Mouse (Mus musculus) regulatory T cell (primary cell): ENCODE measurements around the gene Sel1l3.

ENCODE experiments used
- in situ Hi-C: fragments of 300-600 bp; cut with MboI, MseI; formaldehyde crosslinking; loops from one replicate; pipeline ENCODE4 v1.15.1; 2025; ENCODE audit warnings: high pct_unique_total_duplicates

The Sel1l3 gene

GRCm38 (mm10) chr5:53213711-53214352 lies at the start of gene Sel1l3:
Gene Sel1l3, minus strand, starts transcription at chr5:53213927.
- in situ Hi-C loops: no loop called here

GRCm38 (mm10) chr5:53261999-53262398 lies 48.3 kb upstream of the Sel1l3 start:
- in situ Hi-C loops: no loop called here

GRCm38 (mm10) chr5:53259894-53260293 lies 46.2 kb upstream of the Sel1l3 start:
- in situ Hi-C loops: no loop called here

GRCm38 (mm10) chr5:53258038-53258786 lies 44.5 kb upstream of the Sel1l3 start:
- in situ Hi-C loops: no loop called here

- in situ Hi-C loops: no loop called here
These were observed 41.1 kb upstream of the Sel1l3 start for GRCm38 (mm10) chr5:53254821-53255220.

GRCm38 (mm10) chr5:53254154-53254553 lies 40.4 kb upstream of the Sel1l3 start:
- in situ Hi-C loops: no loop called here

GRCm38 (mm10) chr5:53249431-53250061 lies 35.8 kb upstream of the Sel1l3 start:
- in situ Hi-C loops: no loop called here

GRCm38 (mm10) chr5:53248499-53248898 lies 34.8 kb upstream of the Sel1l3 start:
- in situ Hi-C loops: no loop called here

- in situ Hi-C loops: loop anchor here (5.0 kb wide), 1 partner anchor 82 kb away; no protein-coding TSS in a partner anchor
These were observed 30.2 kb upstream of the Sel1l3 start for GRCm38 (mm10) chr5:53243933-53244332.

GRCm38 (mm10) chr5:53242865-53243499 lies 29.3 kb upstream of the Sel1l3 start:
- in situ Hi-C loops: loop anchor here (5.0 kb wide), 1 partner anchor 81 kb away; no protein-coding TSS in a partner anchor

GRCm38 (mm10) chr5:53241963-53242362 lies 28.2 kb upstream of the Sel1l3 start:
- in situ Hi-C loops: loop anchor here (5.0 kb wide), 1 partner anchor 80 kb away; no protein-coding TSS in a partner anchor

- in situ Hi-C loops: loop anchor here (5.0 kb wide), 1 partner anchor 79 kb away; no protein-coding TSS in a partner anchor
These were observed 27.4 kb upstream of the Sel1l3 start for GRCm38 (mm10) chr5:53241109-53241508.

- in situ Hi-C loops: loop anchor here (5.0 kb wide), 1 partner anchor 78 kb away; no protein-coding TSS in a partner anchor
These were observed 26.2 kb upstream of the Sel1l3 start for GRCm38 (mm10) chr5:53239831-53240440.

- in situ Hi-C loops: no loop called here
These were observed 25.5 kb upstream of the Sel1l3 start for GRCm38 (mm10) chr5:53239189-53239588.

- in situ Hi-C loops: no loop called here
These were observed 25.0 kb upstream of the Sel1l3 start for GRCm38 (mm10) chr5:53238761-53239160.

GRCm38 (mm10) chr5:53236749-53237148 lies 23.0 kb upstream of the Sel1l3 start:
- in situ Hi-C loops: no loop called here

- in situ Hi-C loops: no loop called here
These were observed 22.4 kb upstream of the Sel1l3 start for GRCm38 (mm10) chr5:53236136-53236535.

GRCm38 (mm10) chr5:53235551-53235950 lies 21.8 kb upstream of the Sel1l3 start:
- in situ Hi-C loops: no loop called here

- in situ Hi-C loops: no loop called here
These were observed 16.8 kb upstream of the Sel1l3 start for GRCm38 (mm10) chr5:53230560-53230959.

- in situ Hi-C loops: no loop called here
These were observed 11.7 kb upstream of the Sel1l3 start for GRCm38 (mm10) chr5:53225434-53225833.

GRCm38 (mm10) chr5:53214801-53215200 lies 1.1 kb upstream of the Sel1l3 start:
- in situ Hi-C loops: no loop called here
